Mouse (Mus musculus) limb, embryonic 11.5 days (tissue): ENCODE data around the gene Grin2b. TPM values are rescaled to one million over a fixed set of nuclear protein-coding genes. Genes with fewer than 3 reads are reported as not detected.
"Not testable (repeated sequence)": the region's sequence is repeated elsewhere in the genome, so short reads cannot be mapped to it uniquely, and the experiment has no call there.

ENCODE experiments used
- ATAC-seq: fragments of 200-750 bp; cut with Nextera tagmentation; 2 replicates; pipeline ENCODE4 v1.8.0; 2017; ENCODE audit warnings: low read depth; ENCODE audit not compliant: insufficient number of reproducible peaks, low FRiP score, low TSS enrichment
- DNase-seq: peaks from one replicate; pipeline ENCODE4 v3.0.0-alpha.2; 2015; ENCODE audit warnings: low spot score
- H3K27ac ChIP-seq: fragments of 300-500 bp; sonication (generic); replicated peaks from 2 replicates; pipeline ENCODE4 v1.5.1; 2014; ENCODE audit warnings: low read depth, mild to moderate bottlenecking, low read length
- H3K27me3 ChIP-seq: fragments of 300-500 bp; sonication (generic); 2 replicates; pipeline ENCODE4 v1.6.1; 2014; ENCODE audit warnings: mild to moderate bottlenecking, low read length, mixed read lengths; ENCODE audit not compliant: control insufficient read depth, insufficient read depth
- H3K36me3 ChIP-seq: fragments of 300-500 bp; sonication (generic); 2 replicates; pipeline ENCODE4 v1.6.1; 2014; ENCODE audit warnings: mild to moderate bottlenecking, low read length, moderate library complexity, mixed read lengths; ENCODE audit not compliant: control insufficient read depth, insufficient read depth
- H3K4me1 ChIP-seq: fragments of 300-500 bp; sonication (generic); 2 replicates; pipeline ENCODE4 v1.6.1; 2014; ENCODE audit warnings: low read length, mixed read lengths; ENCODE audit not compliant: control insufficient read depth, insufficient read depth
- H3K4me2 ChIP-seq: fragments of 300-500 bp; sonication (generic); 2 replicates; pipeline ENCODE4 v1.6.1; 2014; ENCODE audit warnings: low read depth, mild to moderate bottlenecking, moderate library complexity; ENCODE audit not compliant: severe bottlenecking
- H3K4me3 ChIP-seq: fragments of 300-500 bp; sonication (generic); 2 replicates; pipeline ENCODE4 v1.5.1; 2014; ENCODE audit warnings: low read depth, low read length
- H3K9ac ChIP-seq: fragments of 300-500 bp; sonication (generic); 2 replicates; pipeline ENCODE4 v1.6.1; 2014; ENCODE audit warnings: mild to moderate bottlenecking, low read length
- H3K9me3 ChIP-seq: fragments of 300-500 bp; sonication (generic); 2 replicates; pipeline ENCODE4 v1.6.1; 2016; ENCODE audit warnings: low read length; ENCODE audit not compliant: control insufficient read depth
- WGBS: fragments of 180-500 bp; shearing (Covaris S2); extraction: QIAGEN DNeasy Blood & Tissue Kit; methylation state at CpG from one replicate; pipeline ENCODE4 v1.1.7; 2014; 5-methylcytosine and 5-hydroxymethylcytosine counted together
- polyA plus RNA-seq: library from polyadenylated mRNA; unstranded; fragments of >200 nt; fragmentation: Nextera tagmentation; extraction: Ambion mirVana; gene quantifications from 2 replicates; pipeline ENCODE4 v1.2.1, GENCODE M21; 2014

The Grin2b gene
- polyA plus RNA-seq, 1 experiment from 2014 or later, result 0.32 TPM

GRCm38 (mm10) chr6:135706850-135707522 is 466.3 kb downstream of the Grin2b start:
- H3K4me3 ChIP-seq, H3K4me2 ChIP-seq, H3K36me3 ChIP-seq, H3K9ac ChIP-seq, H3K4me1 ChIP-seq, H3K27me3 ChIP-seq, H3K27ac ChIP-seq, DNase-seq, ATAC-seq, H3K9me3 ChIP-seq: not testable (repeated sequence)
- WGBS, result 81% methylated on average over 6 of the region's 6 CpGs

GRCm38 (mm10) chr6:135703655-135704054 is 469.7 kb downstream of the Grin2b start:
- 62% methylated on average over 2 of the region's 2 CpGs for WGBS
- no peak for ATAC-seq
- Histone ChIP-seq H3K9me3 (no peaks in the 10 kb centered on the region), H3K4me2 (no peak overlapping the region), H3K36me3 (no peaks in the 10 kb centered on the region), H3K9ac (no peak overlapping the region), H3K4me1 (no peaks in the 10 kb centered on the region), H3K4me3 (no peak overlapping the region), H3K27ac (no peak overlapping the region), H3K27me3 (no peaks in the 10 kb centered on the region)
- no peak for DNase-seq

GRCm38 (mm10) chr6:135701361-135701760 is 471.9 kb downstream of the Grin2b start:
- no peaks in the 10 kb centered on the region for H3K36me3 ChIP-seq
- no peaks in the 10 kb centered on the region for H3K4me1 ChIP-seq
- ATAC-seq (no peak), DNase-seq (no peak)
- 47% methylated on average over 3 of the region's 3 CpGs for WGBS
- H3K27ac ChIP-seq, result no peak overlapping the region
- no peak overlapping the region for H3K9ac ChIP-seq
- no peak overlapping the region for H3K4me3 ChIP-seq
- H3K27me3 ChIP-seq, result no peaks in the 10 kb centered on the region
- H3K4me2 ChIP-seq, result no peak overlapping the region
- H3K9me3 ChIP-seq, result no peaks in the 10 kb centered on the region

- no peak for DNase-seq
- H3K9ac ChIP-seq, result no peak overlapping the region
- H3K27me3 ChIP-seq, result no peaks in the 10 kb centered on the region
- H3K4me2 ChIP-seq, result no peak overlapping the region
- ATAC-seq, result no peak
- WGBS, result 81% methylated on average over 12 of the region's 12 CpGs
- no peak overlapping the region for H3K4me3 ChIP-seq
- H3K36me3 ChIP-seq, result no peaks in the 10 kb centered on the region
- no peaks in the 10 kb centered on the region for H3K9me3 ChIP-seq
- no peak overlapping the region for H3K27ac ChIP-seq
- H3K4me1 ChIP-seq, result no peaks in the 10 kb centered on the region
Measured at GRCm38 (mm10) chr6:135700717-135701345, 472.5 kb downstream of the Grin2b start.

- Histone ChIP-seq H3K27me3 (no peaks in the 10 kb centered on the region), H3K27ac (no peak overlapping the region), H3K36me3 (no peaks in the 10 kb centered on the region), H3K9ac (no peak overlapping the region), H3K9me3 (no peaks in the 10 kb centered on the region), H3K4me1 (no peaks in the 10 kb centered on the region), H3K4me2 (no peak overlapping the region), H3K4me3 (no peak overlapping the region)
- DNase-seq (peak; percentile 30), ATAC-seq (peak; percentile 77; the same call in 1 of the 2 replicates)
- 26% methylated on average over 9 of the region's 9 CpGs for WGBS
Measured at GRCm38 (mm10) chr6:135692533-135692932, 480.8 kb downstream of the Grin2b start.

GRCm38 (mm10) chr6:135691561-135691960 is 481.8 kb downstream of the Grin2b start:
- 92% methylated on average over 7 of the region's 7 CpGs for WGBS
- Histone ChIP-seq H3K36me3 (no peaks in the 10 kb centered on the region), H3K9ac (no peak overlapping the region), H3K27me3 (no peaks in the 10 kb centered on the region), H3K4me3 (no peak overlapping the region), H3K9me3 (no peaks in the 10 kb centered on the region), H3K4me1 (no peaks in the 10 kb centered on the region), H3K27ac (no peak overlapping the region), H3K4me2 (no peak overlapping the region)
- ATAC-seq (no peak), DNase-seq (peak; percentile 29)

- Histone ChIP-seq H3K36me3 (no peaks in the 10 kb centered on the region), H3K4me2 (no peak overlapping the region), H3K27me3 (no peaks in the 10 kb centered on the region), H3K4me3 (no peak overlapping the region), H3K9me3 (no peaks in the 10 kb centered on the region), H3K9ac (no peak overlapping the region), H3K4me1 (no peaks in the 10 kb centered on the region), H3K27ac (no peak overlapping the region)
- no peak for DNase-seq
- no peak for ATAC-seq
- WGBS, result 83% methylated on average over 9 of the region's 9 CpGs
Measured at GRCm38 (mm10) chr6:135687926-135688325, 485.4 kb downstream of the Grin2b start.

- no peak overlapping the region for H3K9ac ChIP-seq
- H3K4me1 ChIP-seq, result no peaks in the 10 kb centered on the region
- H3K9me3 ChIP-seq, result no peaks in the 10 kb centered on the region
- no peak overlapping the region for H3K4me3 ChIP-seq
- H3K4me2 ChIP-seq, result no peak overlapping the region
- no peak overlapping the region for H3K27ac ChIP-seq
- H3K36me3 ChIP-seq, result no peaks in the 10 kb centered on the region
- no peak for DNase-seq
- ATAC-seq, result no peak
- no peaks in the 10 kb centered on the region for H3K27me3 ChIP-seq
- 77% methylated on average over 2 of the region's 2 CpGs for WGBS
Measured at GRCm38 (mm10) chr6:135684206-135684605, 489.1 kb downstream of the Grin2b start.
